Mouse (Mus musculus): ENCODE data around the gene Arel1. TPM values are rescaled to one million over a fixed set of nuclear protein-coding genes. Genes with fewer than 3 reads are reported as not detected.
A peak's percentile ranks its signal among the peaks of the same experiment; 100 is the strongest.

Arel1 gene
- total RNA-seq, 2 experiments from 2014 or later: 104 to 112 TPM

DNA sequence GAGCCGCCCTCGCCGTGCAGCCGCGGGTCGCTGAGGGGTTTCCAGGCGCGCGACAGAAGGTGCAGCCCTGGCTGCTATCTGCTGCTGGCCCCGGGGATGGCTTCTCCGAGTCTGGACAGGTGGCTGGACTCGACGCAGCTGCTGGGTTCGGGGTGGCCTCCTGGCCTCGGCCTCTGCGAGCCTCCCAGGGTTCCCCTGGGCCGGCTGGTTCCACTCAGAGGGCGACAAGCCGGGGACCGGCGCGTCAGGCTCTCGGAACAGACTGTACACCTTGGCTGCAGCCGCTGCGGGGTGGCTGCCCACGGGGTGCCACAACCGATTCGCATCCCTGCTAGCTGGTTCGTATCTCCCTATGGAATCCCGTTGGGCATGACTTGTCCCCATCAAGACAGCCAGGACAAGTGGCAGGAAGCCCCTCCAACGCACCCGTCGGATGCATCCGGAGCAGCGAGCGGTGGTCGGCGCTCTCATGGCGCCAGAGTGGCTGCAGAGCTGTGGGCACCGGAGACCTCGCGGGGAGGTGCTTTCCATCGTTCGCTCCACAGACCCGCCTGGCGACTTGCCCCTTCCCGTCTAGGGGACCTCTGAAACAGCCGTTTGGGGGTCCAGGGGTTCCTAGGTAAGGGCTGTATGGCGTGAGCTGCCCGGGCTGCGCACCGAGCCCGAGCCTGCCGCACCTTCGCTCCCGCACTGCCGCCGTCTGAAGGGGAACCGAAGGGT, 94.8 kb downstream of the Arel1 start:
- intact Hi-C loops (cut with DNase I): loop anchor here (10.0 kb wide), 1 partner anchor 91 kb away; no protein-coding TSS in a partner anchor
- peak in 1 of 2 experiments; percentile 39 for DNase-seq (ENCODE audit: extremely low spot score in 1 of 2, low spot score in 2 of 2)

DNA sequence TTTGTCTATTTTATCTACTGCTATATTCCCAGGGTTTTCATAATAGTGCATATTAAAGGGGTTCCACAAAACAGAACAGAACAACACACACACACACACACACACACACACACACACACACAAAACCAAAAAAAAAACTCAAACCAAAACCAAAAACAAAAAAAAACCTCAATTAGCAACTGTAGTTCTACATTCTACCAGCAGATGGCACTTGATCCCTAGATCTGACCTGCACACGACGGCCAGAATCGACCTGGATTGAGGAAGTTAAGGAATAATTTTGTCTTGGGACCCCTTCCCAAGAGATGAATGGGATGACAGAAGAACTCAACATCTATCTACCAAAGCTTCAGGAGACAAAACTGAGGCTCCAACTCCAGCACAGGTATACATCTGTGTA, 97.3 kb downstream of the Arel1 start:
- intact Hi-C loops (cut with DNase I): loop anchor here (10.0 kb wide), 1 partner anchor 89 kb away; no protein-coding TSS in a partner anchor
- no peak for DNase-seq (ENCODE audit: extremely low spot score in 1 of 2, low spot score in 2 of 2)

DNA sequence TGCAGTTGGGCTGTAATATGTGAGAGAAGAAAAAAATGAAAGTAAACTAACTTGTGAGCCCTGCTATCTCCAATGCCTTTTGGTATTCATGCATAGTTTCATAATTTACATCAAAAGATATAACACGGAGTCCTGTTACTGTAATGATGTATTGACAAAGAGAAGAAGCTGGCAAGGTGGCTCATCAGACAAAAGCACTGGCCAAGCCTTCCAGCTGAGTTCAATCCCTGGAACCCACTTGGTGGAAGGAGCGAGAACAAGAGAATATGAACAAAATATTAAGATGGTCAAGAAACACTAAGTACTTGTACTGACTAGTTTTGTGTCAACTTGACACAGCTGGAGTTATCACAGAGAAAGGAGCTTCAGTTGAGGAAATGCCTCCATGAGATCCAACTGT, 98.4 kb downstream of the Arel1 start:
- DNase-seq (ENCODE audit: extremely low spot score in 1 of 2, low spot score in 2 of 2): no peak
- intact Hi-C loops (cut with DNase I): loop anchor here (10.0 kb wide), 1 partner anchor 88 kb away; no protein-coding TSS in a partner anchor

Other genes starting within 250 kb of the Arel1 start
- gene Npc2, start 197.7 kb downstream of the Arel1 start, total RNA-seq (2021): 10 to 100 TPM; 27.3 to 30.1 TPM
- gene Isca2, start 197.6 kb downstream of the Arel1 start, total RNA-seq (2021): 10 to 100 TPM; 47.4 to 51.2 TPM
- gene Ltbp2, start 94.4 kb downstream of the Arel1 start, total RNA-seq (2021): 1 to 10 TPM; 1.4 to 2.0 TPM
- 10 to 100 TPM; 33.3 to 34.0 TPM for gene Fcf1, start within 50 bp of the Arel1 start, total RNA-seq (2021)
- gene Ylpm1, start 25.4 kb upstream of the Arel1 start, total RNA-seq (2021): 100 to 1,000 TPM; 115 to 124 TPM
- 1 to 10 TPM in 1 of 2 experiments, under 1 TPM in 1; 0.51 to 1.0 TPM for gene Prox2, start 139.9 kb upstream of the Arel1 start, total RNA-seq (2021)
- gene Dlst, start 139.9 kb upstream of the Arel1 start, total RNA-seq (2021): 100 to 1,000 TPM; 171 to 180 TPM
- 10 to 100 TPM; 38.8 to 39.5 TPM for gene Rps6kl1, start 180.4 kb upstream of the Arel1 start, total RNA-seq (2021)
- 1 to 10 TPM; 3.9 to 4.8 TPM for gene Pgf, start 206.9 kb upstream of the Arel1 start, total RNA-seq (2021)
- gene Eif2b2, start 248.6 kb upstream of the Arel1 start, total RNA-seq (2021): 10 to 100 TPM; 60.8 to 61.7 TPM